Mouse (Mus musculus) MEL (cell line): ENCODE results near the gene Gm19684. TPM values are rescaled to one million over a fixed set of nuclear protein-coding genes. Genes with fewer than 3 reads are reported as not detected.
"Not testable (repeated sequence)": the region's sequence is repeated elsewhere in the genome, so short reads cannot be mapped to it uniquely, and the experiment has no call there.

Source experiments
- DNase-seq: peaks from one replicate; pipeline ENCODE4 v3.0.0; 2011; ENCODE audit warnings: low read depth, low spot score
- H3K27ac ChIP-seq: 2 replicates; pipeline ENCODE4 v1.5.1; 2012; ENCODE audit warnings: low read depth, mild to moderate bottlenecking, control low read depth, low read length, moderate library complexity; ENCODE audit not compliant: control insufficient read depth
- H3K27me3 ChIP-seq, 2 experiments: fragments of 150-350 bp in 1 of 2; sonication (generic) in 1 of 2; 2 replicates each; pipeline ENCODE4 v1.6.1; 2012; ENCODE audit warnings: low read length in 2 of 2, mild to moderate bottlenecking in 2 of 2, improper control_type of control experiment in 1 of 2, moderate library complexity in 1 of 2; ENCODE audit not compliant: insufficient read depth in 2 of 2, control insufficient read depth in 1 of 2
- H3K36me3 ChIP-seq, 2 experiments: 2 replicates each; pipeline ENCODE4 v1.6.1; 2012 to 2014; ENCODE audit warnings: low read length in 2 of 2, improper control_type of control experiment in 1 of 2, inconsistent platforms in 1 of 2, mild to moderate bottlenecking in 1 of 2; ENCODE audit not compliant: insufficient read depth in 2 of 2, control insufficient read depth in 1 of 2
- H3K4me1 ChIP-seq, 2 experiments: fragments of 150-350 bp in 1 of 2; sonication (generic) in 1 of 2; 2 replicates each; pipeline ENCODE4 v1.6.1; 2012; ENCODE audit warnings: low read length in 2 of 2, improper control_type of control experiment in 1 of 2, mild to moderate bottlenecking in 1 of 2; ENCODE audit not compliant: insufficient read depth in 2 of 2, control insufficient read depth in 1 of 2
- H3K4me3 ChIP-seq, 2 experiments: fragments of 150-350 bp in 1 of 2; sonication (generic) in 1 of 2; 2 replicates each; pipeline ENCODE4 v1.5.1; 2012; ENCODE audit warnings: low read depth in 2 of 2, low read length in 2 of 2, mild to moderate bottlenecking in 2 of 2, moderate library complexity in 2 of 2, control low read depth in 1 of 2, improper control_type of control experiment in 1 of 2; ENCODE audit not compliant: control insufficient read depth in 1 of 2, insufficient read depth in 1 of 2
- H3K79me2 ChIP-seq: 2 replicates; pipeline ENCODE4 v1.6.1; 2012; ENCODE audit warnings: mild to moderate bottlenecking, low read length, moderate library complexity; ENCODE audit not compliant: control insufficient read depth, poor library complexity, insufficient read depth
- H3K9ac ChIP-seq: 2 replicates; pipeline ENCODE4 v1.6.1; 2012; ENCODE audit warnings: low read depth, mild to moderate bottlenecking, control low read depth, low read length, moderate library complexity; ENCODE audit not compliant: control insufficient read depth, poor library complexity, severe bottlenecking
- H3K9me3 ChIP-seq: fragments of 150-350 bp; sonication (generic); replicated peaks from 2 replicates; pipeline ENCODE4 v1.6.1; 2012; ENCODE audit warnings: mild to moderate bottlenecking, low read length, improper control_type of control experiment, moderate library complexity; ENCODE audit not compliant: insufficient read depth
- BHLHE40 ChIP-seq: IDR thresholded peaks from 2 replicates; pipeline ENCODE4 v1.6.1; 2012; ENCODE audit warnings: low read depth, mild to moderate bottlenecking, inconsistent platforms, low read length, improper control_type of control experiment, borderline replicate concordance
- CTCF ChIP-seq, 3 experiments: IDR thresholded peaks in 2 of 3; conservative IDR thresholded peaks in 1 of 3; 2 replicates each; pipeline ENCODE4 v1.5.1; 2011 to 2012; ENCODE audit warnings: low read length in 3 of 3, low read depth in 2 of 3, mild to moderate bottlenecking in 2 of 3, improper control_type of control experiment in 1 of 3, inconsistent platforms in 1 of 3, mixed read lengths in 1 of 3, moderate library complexity in 1 of 3; ENCODE audit not compliant: control insufficient read depth in 1 of 3, insufficient read depth in 1 of 3, poor library complexity in 1 of 3, severe bottlenecking in 1 of 3
- EP300 ChIP-seq, 2 experiments: IDR thresholded peaks; 2 replicates each; pipeline ENCODE4 v1.6.1; 2011; ENCODE audit warnings: improper control_type of control experiment in 2 of 2, low read length in 2 of 2, low read depth in 1 of 2, mild to moderate bottlenecking in 1 of 2
- ETS1 ChIP-seq: IDR thresholded peaks from 2 replicates; pipeline ENCODE4 v1.6.1; 2012; ENCODE audit warnings: low read depth, mild to moderate bottlenecking, inconsistent platforms, low read length, improper control_type of control experiment, moderate library complexity
- GABPA ChIP-seq: IDR thresholded peaks from 2 replicates; pipeline ENCODE4 v1.6.1; 2012; ENCODE audit warnings: low read depth, mild to moderate bottlenecking, inconsistent platforms, low read length, improper control_type of control experiment, moderate library complexity
- MAX ChIP-seq: IDR thresholded peaks from 2 replicates; pipeline ENCODE4 v1.6.1; 2011; ENCODE audit warnings: low read length, improper control_type of control experiment
- MAZ ChIP-seq: IDR thresholded peaks from 2 replicates; pipeline ENCODE4 v1.6.1; 2012; ENCODE audit warnings: low read depth, mild to moderate bottlenecking, inconsistent platforms, low read length, improper control_type of control experiment
- MYB ChIP-seq: IDR thresholded peaks from 2 replicates; pipeline ENCODE4 v1.6.1; 2011; ENCODE audit warnings: mild to moderate bottlenecking, low read depth, low read length, improper control_type of control experiment
- MYC ChIP-seq: IDR thresholded peaks from 2 replicates; pipeline ENCODE4 v1.6.1; 2011; ENCODE audit warnings: low read depth, mild to moderate bottlenecking, low read length, improper control_type of control experiment, moderate library complexity
- NELFE ChIP-seq: IDR thresholded peaks from 2 replicates; pipeline ENCODE4 v1.6.1; 2011; ENCODE audit warnings: low read depth, low read length, improper control_type of control experiment
- RAD21 ChIP-seq: IDR thresholded peaks from 2 replicates; pipeline ENCODE4 v1.6.1; 2011; ENCODE audit warnings: mild to moderate bottlenecking, low read depth, low read length, improper control_type of control experiment
- RCOR1 ChIP-seq: IDR thresholded peaks from 2 replicates; pipeline ENCODE4 v1.6.1; 2012; ENCODE audit warnings: low read depth, mild to moderate bottlenecking, inconsistent platforms, low read length, improper control_type of control experiment
- SMC3 ChIP-seq: IDR thresholded peaks from 2 replicates; pipeline ENCODE4 v1.6.1; 2011; ENCODE audit warnings: low read depth, low read length, improper control_type of control experiment
- TBP ChIP-seq: IDR thresholded peaks from 2 replicates; pipeline ENCODE4 v1.8.0; 2011; ENCODE audit warnings: low read depth, low read length, improper control_type of control experiment
- TCF12 ChIP-seq: IDR thresholded peaks from 2 replicates; pipeline ENCODE4 v1.6.1; 2014; ENCODE audit warnings: low read depth, mild to moderate bottlenecking, inconsistent platforms, low read length, improper control_type of control experiment, moderate library complexity
- UBTF ChIP-seq: IDR thresholded peaks from 2 replicates; pipeline ENCODE4 v1.6.1; 2012; ENCODE audit warnings: low read depth, mild to moderate bottlenecking, inconsistent platforms, low read length, improper control_type of control experiment, moderate library complexity, borderline replicate concordance; ENCODE audit not compliant: insufficient read depth
- USF2 ChIP-seq, 2 experiments: IDR thresholded peaks; 2 replicates each; pipeline ENCODE4 v1.6.1; 2011 to 2012; ENCODE audit warnings: improper control_type of control experiment in 2 of 2, low read length in 2 of 2, borderline replicate concordance in 1 of 2, inconsistent platforms in 1 of 2, low read depth in 1 of 2, mild to moderate bottlenecking in 1 of 2; ENCODE audit not compliant: insufficient read depth in 1 of 2
- ZKSCAN1 ChIP-seq: IDR thresholded peaks from 2 replicates; pipeline ENCODE4 v1.6.1; 2012; ENCODE audit warnings: low read depth, mild to moderate bottlenecking, inconsistent platforms, low read length, improper control_type of control experiment, moderate library complexity
- polyA plus RNA-seq, 2 experiments: library from polyadenylated mRNA; stranded (reverse) in 1 of 2; unstranded in 1 of 2; fragments of >175 nt in 1 of 2; fragments of >200 nt in 1 of 2; gene quantifications; 2 replicates each; pipeline versions ENCODE4 v1.2.1 to v1.2.4; 2012; ENCODE audit warnings: low replicate concordance in 2 of 2, low read depth in 1 of 2; ENCODE audit not compliant: insufficient read length in 2 of 2, insufficient read depth in 1 of 2, missing spikeins in 1 of 2
- total RNA-seq: library from RNA; depleted of rRNA; stranded (reverse); fragments of 300-350 nt; gene quantifications from 2 replicates; pipeline ENCODE4 v1.2.3, GENCODE M21; 2012

Gene Gm19684
- total and polyA plus RNA-seq, 3 experiments: not detected

DNA sequence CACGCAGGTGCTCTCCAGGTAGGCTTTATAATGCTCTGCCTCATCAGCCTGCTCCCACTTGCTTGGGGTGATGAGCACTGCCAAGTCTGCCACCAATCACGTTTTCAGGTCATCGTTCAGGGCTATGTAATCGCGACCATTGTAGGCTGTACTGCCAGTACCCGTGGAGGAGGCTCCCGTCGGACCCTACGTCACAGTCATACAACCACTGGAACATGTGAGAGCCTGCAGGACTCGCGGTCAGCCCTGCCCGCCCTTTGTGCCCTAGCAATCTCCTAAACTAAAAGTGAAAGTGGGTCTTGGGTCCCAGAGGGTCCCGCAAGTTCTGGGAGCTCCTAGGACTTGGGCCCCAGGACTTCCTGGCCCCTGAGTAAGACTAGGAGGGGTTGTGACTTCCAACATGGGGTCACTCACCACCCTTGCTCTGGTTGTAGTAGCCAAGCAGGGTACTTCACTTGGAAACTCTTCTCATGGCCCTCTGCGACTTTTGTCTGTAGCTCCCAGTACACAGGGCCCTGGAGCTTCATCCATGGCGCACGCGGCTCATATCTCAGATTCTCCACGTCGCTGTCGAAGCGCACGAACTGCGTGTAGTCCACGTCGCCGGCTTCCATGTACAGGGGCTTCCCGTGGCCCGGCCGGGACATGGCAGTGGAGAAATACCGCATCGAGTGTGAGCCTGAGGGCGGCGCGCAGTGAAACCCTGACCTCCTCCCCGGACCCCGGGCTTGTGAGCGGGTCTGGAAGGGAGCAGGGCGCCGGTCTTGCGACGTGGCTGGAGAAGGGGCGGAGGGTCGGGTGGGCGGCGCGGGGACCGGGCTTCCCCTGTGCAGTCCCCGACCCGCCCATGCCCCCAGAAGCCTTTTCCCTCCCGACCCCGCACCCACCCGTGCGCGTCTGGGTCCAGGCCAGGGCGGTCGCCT lies 39.9 kb downstream of the Gm19684 start:
- Histone ChIP-seq H3K36me3 (no peaks in the 10 kb centered on the region), H3K79me2 (no peaks in the 10 kb centered on the region), H3K27me3 (peaks cover 0 to 3% of the 10 kb centered on the region in 2 experiments; a peak in 1 of 4 replicates), H3K9ac (no peak overlapping the region), H3K27ac (no peak overlapping the region), H3K9me3 (no peaks in the 10 kb centered on the region), H3K4me1 (no peaks in the 10 kb centered on the region), H3K4me3 (no peak overlapping the region)
- DNase-seq: no peak
- TF ChIP-seq TBP (no peak), MYB (no peak), EP300 (IDR thresholded peaks at IDR 0.05; ENCODE audit: low read depth in 1 of 2, low read length in 2 of 2) (no peak), NELFE (no peak), GABPA (no peak), UBTF (no peak), TCF12 (no peak), MAZ (no peak)

DNA sequence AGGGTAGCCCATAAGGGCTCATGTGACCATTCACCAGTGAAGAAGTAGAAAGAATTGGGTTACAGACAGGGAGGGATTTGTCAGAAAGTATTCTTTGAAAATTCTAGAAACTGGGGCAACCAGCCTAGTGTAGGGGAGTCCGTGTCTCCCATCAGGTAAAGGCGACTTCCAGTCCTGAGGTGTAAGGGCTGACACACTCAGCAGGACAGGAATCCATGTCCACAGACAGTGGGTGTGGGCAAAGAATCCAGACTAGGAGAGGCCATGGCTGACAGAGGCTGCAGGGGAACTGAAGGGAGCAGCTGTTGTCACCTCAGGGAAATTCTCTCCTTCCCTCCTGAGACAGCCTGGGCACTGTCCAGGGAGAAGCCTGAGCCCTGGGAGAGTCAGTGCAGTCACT lies 45.4 kb downstream of the Gm19684 start:
- not testable (repeated sequence) for H3K79me2 ChIP-seq, H3K27me3 ChIP-seq, H3K4me3 ChIP-seq, H3K27ac ChIP-seq, H3K4me1 ChIP-seq, H3K9ac ChIP-seq, DNase-seq, H3K36me3 ChIP-seq, H3K9me3 ChIP-seq

GRCm38 (mm10) chr17:36167306-36168038 lies 46.0 kb downstream of the Gm19684 start:
- H3K27me3 ChIP-seq: no peaks in the 10 kb centered on the region; a peak in 1 of 4 replicates

More at GRCm38 (mm10) chr17:36167306-36168038, 46.0 kb downstream of the Gm19684 start:
- Histone ChIP-seq H3K9me3 (no peaks in the 10 kb centered on the region), H3K27ac (no peak overlapping the region), H3K36me3 (no peaks in the 10 kb centered on the region), H3K9ac (no peak overlapping the region), H3K4me3 (no peak overlapping the region), H3K79me2 (no peaks in the 10 kb centered on the region), H3K4me1 (no peaks in the 10 kb centered on the region)
- peak; percentile 49 for DNase-seq
- TF ChIP-seq UBTF: no peak
- no peak for TF ChIP-seq RAD21
- TF ChIP-seq MYB: no peak
- no peak for TF ChIP-seq MYC
- TF ChIP-seq RCOR1: no peak
- no peak for TF ChIP-seq MAX
- no peak for TF ChIP-seq USF2 (IDR thresholded peaks at IDR 0.05; ENCODE audit: borderline replicate concordance in 1 of 2, insufficient read depth in 1 of 2, low read depth in 1 of 2, low read length in 2 of 2)
- no peak for TF ChIP-seq ETS1
- no peak for TF ChIP-seq EP300 (IDR thresholded peaks at IDR 0.05; ENCODE audit: low read depth in 1 of 2, low read length in 2 of 2)
- no peak for TF ChIP-seq CTCF (IDR thresholded peaks at IDR 0.05 in 2 of 3, conservative IDR thresholded peaks at IDR 0.05 in 1 of 3; ENCODE audit: control insufficient read depth in 1 of 3, insufficient read depth in 1 of 3, low read depth in 2 of 3, low read length in 3 of 3, poor library complexity in 1 of 3, severe bottlenecking in 1 of 3)
- TF ChIP-seq BHLHE40: no peak
- TF ChIP-seq TCF12: no peak
- TF ChIP-seq NELFE: no peak
- TF ChIP-seq SMC3: no peak
- no peak for TF ChIP-seq ZKSCAN1
